Mouse (Mus musculus) mesoderm, embryonic 11.5 days (tissue): ENCODE measurements around the gene H2-Ke6.

ENCODE experiments used
- DNase-seq: peaks from one replicate; pipeline ENCODE4 v3.0.0-alpha.2; 2012; ENCODE audit warnings: low read depth, low spot score

The H2-Ke6 gene

DNA sequence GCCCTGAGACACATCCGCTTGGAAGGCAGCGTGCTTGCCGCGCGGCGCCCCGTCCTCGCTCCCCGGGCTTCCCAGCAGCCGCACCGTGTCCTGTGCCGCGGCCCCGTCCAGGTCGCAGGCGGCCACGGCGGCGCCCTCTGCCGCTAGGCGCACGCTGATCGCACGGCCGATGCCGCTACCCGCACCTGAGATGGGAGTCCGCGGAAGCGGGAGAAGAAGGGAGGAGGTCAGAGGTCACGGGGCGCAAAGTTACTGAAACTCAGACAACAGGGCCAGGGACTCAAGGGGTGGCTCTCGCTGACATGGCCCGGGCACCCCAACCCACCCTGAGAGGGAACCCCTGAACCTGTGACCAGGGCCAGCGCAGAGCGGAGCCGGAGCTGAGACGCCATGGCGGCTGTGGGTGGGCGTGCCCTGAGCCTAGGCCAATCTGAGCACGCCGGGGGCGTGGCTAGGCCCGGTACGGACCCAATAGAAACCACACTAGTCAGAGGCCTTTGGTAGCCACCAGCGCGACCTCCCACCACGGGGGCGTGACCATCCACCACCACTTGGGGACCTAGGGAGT lies at the start of gene H2-Ke6:
Gene H2-Ke6 (minus strand): TSS at position 405 of the 568 bp plus-strand sequence.
- DNase-seq = peak; percentile 97

DNA sequence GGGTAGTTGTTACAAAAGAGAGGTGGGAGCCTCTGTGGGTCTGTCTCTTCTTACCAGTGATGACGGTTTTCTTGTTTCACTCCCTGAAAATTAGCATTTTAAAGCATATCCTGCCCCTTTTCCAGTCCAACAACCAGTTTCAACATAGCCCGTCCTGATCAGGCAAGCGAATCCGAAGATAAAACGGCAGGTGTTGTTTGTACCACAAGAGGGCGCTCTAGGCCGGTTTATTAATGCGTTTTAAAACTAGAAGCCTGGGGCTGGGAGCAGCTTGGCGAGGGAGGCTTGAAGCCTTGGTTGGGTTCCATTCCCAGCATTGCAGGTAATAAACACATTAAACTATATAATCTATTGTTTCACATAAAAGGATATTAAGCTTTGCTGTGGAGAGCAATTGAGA lies 49.7 kb upstream of the H2-Ke6 start:
- DNase-seq = peak; percentile 84

DNA sequence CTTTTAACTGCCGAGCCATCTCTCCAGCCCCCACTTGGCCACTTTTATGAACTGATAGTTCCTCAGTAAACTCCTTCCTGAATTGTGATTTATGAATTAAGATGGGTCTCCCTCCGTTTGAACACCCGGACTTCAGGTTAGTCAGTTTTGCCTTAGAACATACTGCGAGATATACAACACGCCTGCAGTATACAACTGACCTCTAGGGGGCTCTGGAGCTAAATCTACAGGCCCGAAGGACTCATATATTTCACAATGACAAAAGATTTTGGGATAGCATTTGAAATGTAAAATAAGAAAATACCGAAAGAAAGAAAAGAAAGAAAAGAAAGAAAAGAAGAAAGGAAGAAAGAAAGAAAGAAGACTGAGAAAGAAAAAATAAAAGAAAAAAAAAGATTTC lies 47.4 kb upstream of the H2-Ke6 start:
- peak; percentile 72 for DNase-seq

DNA sequence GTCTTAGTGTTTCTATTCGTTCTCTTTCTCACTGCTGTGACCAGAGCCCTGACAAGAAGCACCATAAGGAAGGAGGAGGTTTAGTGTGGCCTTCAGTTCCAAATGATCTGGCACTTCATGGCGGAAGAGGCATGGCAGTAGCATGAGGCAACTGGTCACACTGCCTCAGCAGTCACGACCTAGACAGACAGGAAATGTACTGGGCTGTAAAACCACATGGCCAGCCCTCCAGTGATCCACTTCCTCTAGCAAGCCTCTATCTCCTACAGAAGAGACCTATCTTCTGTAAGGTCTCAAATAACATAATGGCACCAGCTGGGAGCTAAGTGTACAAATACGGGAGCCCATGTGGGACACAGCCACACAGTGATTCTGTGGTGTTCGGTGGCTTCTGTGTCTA lies 44.2 kb upstream of the H2-Ke6 start:
- DNase-seq = no peak

DNA sequence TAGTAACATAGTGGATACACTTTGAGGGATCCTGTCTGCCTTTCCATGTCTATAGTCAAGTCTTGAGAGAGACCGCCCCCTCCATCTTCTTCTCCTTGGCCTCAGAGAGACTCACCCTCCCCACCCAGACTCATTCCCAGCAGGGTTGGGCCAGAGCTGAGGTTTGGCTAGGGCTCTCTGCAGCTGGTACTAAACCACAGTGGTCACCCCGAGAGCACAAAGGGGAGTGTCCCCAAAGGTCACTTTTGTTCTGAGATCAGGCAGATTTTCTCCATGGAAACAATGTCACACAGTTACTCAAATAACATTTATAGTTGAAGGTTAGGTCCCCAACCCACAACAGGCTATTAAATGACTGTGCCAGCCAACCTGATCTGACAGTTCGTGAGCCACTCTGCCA lies 41.0 kb upstream of the H2-Ke6 start:
- no peak for DNase-seq

DNA sequence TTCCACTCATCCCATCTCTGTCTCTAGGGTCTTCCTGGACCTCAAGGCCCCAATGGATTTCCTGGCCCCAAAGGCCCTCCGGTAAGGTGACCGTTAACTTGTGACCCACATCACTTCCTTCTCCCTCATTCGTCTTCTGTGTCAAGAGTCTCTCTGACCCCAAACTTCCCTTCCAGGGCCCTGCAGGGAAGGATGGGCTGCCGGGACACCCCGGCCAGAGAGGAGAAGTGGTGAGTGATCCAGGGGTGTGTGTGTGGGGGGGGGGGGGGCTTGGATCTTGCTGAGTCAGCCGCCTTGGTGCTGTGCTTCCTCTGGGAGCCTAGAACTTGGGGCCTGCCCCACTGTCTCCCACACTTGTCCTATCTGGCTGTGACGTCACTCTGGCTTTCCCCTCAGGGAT lies 29.4 kb upstream of the H2-Ke6 start:
- DNase-seq = no peak

DNA sequence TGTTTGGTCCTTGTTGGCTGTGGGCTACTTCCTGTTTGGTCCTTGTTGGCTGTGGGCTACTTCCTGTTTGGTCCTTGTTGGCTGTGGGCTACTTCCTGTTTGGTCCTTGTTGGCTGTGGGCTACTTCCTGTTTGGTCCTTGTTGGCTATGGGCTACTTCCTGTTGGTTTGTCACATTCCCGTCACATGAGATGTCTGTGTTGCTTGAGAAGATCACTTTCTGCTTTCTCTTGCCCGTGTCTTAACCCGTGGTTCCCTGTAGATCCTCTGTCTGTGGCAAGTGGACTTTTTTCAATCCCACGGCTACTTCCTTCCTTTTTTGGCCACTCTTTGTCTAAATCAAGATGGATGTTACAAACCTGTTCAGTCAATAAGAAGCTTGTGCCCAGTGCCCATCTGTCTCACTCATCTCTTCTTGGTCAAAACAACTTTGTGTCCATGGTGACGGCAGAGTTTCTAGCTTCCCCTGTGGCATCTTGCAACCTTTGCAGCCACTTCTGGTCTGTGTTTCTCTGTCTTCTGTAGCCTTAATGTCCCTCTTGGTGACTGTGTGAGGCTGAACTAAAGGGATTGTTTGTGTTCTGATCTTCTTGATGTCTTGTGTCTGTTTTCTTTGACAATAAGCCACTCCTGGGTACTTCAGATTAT lies 19.7 kb upstream of the H2-Ke6 start:
- DNase-seq = no peak

DNA sequence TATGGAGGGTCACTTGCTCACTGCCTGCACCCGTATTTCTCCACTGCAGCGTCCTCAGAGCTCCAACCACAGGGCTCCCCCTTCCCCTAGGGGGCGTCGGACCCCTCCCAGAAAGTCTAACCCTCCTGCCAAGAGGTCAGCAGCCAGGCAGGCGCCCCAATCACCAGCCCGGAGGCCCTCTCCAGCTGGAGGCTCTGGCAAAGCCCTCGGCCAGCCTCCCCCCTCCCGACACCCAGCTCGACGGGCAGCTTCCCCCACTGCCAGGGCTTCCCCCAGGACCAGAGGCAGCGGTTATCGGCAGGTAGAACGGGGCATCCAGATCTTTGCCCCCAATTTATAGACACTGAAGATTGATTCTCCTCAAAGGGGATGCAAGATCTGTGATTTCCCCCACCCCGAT lies 18.1 kb upstream of the H2-Ke6 start:
- no peak for DNase-seq

DNA sequence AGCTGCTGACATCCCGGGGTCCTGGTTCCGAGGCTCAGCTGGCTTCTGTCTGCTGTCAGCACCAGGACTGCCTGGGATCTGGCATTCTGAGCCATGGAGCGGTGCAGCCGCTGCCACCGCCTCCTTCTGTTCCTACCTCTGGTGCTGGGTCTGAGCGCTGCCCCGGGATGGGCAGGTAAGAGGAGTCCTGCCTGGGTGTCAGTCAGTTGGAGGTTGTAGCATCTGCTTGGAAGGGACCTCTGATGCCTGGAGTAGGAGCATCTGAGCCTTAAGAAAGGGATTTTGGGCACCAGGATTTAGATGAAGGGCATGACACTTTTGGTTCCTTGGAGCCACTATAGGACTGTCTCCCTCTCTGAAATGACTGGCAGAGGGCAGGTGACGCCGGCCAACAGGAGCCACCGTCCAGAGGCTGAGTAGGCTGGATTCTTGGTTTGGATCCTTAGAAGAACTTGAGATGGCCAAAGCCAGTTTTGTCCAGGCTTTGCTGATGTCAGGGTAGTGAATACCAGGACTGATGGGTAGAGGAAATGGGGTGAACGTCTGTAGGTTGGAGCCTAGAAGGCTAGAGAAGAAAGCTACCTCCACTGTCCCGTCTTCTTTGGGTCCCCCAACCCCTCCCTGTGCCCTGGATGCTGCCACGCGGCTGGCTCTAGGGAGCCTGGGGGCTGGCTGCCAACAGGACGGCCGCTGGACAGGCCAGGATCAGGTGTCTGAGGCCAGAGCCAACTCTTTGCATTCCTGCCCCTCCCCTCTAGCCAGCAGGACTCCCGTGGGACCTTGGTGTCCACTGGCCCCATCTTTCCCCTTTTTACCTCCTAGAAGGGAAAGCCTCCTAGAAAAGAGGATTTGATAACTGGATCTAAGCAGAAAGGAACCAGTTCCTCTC lies 11.9 kb upstream of the H2-Ke6 start:
- DNase-seq = no peak

DNA sequence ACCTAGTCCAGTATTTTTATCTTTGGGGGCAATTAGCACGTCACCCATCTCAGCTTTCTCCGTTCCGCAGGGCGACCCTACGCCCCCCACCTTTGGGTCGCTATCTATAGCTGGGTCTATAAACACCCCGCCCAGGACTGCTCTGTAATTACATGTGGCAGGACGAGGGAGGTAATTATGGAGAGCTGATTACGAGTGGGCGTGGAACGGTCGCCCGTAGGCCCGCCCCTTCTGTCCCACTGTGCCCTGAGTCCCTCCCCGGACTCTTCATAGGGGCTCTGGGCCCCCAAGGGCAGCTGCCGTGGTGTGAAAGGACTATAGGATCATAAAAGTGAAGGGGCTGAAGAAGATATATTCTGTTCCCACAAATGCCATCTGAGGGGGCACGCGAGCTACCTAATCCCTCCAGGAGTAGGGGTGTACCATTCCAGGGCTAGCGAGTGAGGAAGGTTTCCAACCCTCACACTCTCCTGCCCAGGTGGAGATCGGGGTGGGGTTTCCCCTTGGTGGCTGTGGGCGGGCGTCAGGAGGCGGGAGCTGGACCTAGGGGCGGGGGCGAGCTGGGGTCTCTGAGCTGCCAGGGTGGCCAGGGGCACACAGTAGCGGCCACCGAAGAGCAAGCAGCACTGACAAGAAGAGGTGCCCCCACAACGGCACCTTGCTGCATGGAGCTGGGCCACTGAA lies 11.2 kb upstream of the H2-Ke6 start, which contains the start of gene Col11a2:
Gene Col11a2 (plus strand): TSS at position 560 of the 684 bp plus-strand sequence.
- no peak for DNase-seq

DNA sequence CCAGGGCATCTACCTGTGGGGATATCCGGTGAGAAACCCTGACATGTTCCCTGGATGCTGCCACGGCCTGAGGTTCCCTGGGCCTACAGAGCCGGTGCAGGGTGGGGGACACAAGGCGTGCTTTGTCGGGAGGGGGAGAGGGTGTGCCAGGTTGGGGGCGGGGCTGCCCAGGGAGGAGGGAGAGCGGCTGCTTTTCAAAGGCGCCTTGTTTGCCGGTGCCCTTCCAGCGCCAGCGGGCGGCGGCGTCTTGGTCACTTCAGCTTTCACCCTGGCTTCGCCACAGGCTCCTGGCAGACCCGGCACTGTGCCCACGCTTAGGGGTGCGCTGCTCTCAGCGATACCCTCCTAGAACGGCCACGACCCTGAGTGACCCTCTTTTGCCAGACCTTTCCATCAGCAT lies 10.6 kb upstream of the H2-Ke6 start:
- DNase-seq = no peak

DNA sequence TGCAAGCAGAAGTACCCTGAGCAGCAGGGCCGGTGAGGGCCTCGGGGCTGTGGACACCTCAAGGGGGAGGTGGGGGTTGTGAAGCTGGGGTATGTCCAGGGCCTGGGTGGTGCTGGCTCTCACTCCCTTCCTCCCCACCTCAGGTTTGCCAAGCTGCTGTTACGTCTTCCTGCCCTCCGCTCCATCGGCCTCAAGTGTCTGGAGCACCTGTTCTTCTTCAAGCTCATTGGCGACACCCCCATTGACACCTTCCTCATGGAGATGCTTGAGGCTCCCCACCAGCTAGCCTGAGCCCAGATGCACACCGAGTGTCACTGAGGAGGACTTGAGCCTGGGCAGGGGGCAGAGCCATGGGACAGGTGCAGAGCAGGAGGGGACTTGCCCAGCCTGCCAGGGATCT lies 9.4 kb upstream of the H2-Ke6 start:
- DNase-seq = no peak

DNA sequence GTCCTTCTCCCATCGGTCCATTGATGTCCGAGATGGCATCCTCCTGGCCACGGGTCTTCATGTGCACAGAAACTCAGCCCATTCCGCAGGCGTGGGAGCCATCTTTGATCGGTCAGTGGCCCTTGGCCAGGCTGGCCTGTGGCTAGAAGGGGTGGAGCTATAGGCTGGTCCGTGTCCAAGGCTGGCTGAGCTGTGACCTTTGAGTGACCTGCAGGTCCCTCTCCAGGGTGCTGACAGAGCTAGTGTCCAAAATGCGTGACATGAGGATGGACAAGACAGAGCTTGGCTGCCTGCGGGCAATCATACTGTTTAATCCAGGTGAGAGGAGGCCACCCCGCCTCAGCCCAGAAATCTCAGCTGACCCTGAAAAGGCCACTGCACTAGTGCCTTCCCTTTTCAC lies 8.8 kb upstream of the H2-Ke6 start:
- DNase-seq = no peak

DNA sequence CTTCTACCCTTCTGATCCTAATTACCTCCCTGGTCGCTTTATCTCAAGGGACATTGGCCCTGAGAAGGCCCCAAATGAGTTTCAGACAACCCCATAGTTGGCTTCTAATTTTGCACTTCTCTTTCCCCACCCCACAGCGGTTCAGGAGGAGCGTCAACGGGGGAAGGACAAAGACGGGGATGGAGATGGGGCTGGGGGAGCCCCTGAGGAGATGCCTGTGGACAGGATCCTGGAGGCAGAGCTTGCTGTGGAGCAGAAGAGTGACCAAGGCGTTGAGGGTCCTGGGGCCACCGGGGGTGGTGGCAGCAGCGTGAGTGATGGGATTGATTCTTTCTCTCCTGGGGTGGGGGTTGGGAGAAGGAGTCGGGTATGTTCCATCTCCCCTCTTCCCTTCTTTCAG lies 7.7 kb upstream of the H2-Ke6 start:
- no peak for DNase-seq

DNA sequence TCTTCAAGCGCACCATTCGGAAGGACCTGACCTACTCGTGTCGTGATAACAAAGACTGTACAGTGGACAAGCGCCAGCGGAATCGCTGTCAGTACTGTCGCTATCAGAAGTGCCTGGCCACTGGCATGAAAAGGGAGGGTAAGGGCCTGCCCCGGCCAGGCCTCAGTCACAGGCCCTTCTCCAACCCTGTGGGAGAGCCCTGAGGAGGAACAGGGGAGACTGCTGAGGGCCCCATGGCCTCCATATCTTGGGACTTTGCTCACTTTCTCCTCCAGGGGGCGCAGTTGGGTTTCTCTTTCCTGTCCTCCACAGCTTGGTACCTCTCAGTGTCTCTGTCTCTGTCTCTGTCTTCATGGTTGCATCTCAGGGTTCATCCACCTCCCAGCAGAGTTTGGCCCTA lies 6.2 kb upstream of the H2-Ke6 start:
- DNase-seq = peak; percentile 67

DNA sequence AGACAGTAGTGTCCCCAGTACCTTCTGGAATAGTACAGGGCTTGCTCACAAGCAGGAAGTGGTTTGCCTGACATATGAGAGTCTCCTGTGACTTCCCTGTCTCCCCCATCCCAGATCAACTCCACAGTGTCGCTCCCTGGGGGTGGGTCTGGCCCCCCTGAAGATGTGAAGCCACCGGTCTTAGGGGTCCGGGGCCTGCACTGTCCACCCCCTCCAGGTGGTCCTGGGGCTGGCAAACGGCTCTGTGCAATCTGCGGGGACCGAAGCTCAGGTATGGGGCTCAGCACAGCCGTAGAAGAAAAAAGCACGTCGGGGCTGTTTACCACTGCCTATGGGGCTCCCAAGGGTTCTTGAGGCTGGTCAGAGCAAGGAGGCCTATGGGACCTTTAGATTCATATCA lies 5.6 kb upstream of the H2-Ke6 start:
- no peak for DNase-seq

DNA sequence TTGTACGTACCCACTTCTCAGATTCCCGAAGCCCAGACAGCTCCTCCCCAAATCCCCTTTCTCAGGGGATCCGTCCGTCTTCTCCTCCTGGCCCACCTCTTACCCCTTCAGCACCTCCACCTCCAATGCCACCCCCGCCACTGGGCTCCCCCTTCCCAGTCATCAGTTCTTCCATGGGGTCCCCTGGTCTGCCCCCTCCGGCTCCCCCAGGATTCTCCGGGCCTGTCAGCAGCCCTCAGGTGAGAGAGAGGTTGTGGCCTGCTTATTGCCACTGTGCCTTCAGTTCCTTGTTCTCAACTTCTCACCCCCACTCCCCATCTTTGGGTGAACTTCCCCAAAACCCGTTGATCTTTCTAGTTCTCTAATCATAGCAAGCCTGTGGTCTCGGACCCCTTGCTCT lies 4.9 kb upstream of the H2-Ke6 start:
- no peak for DNase-seq

DNA sequence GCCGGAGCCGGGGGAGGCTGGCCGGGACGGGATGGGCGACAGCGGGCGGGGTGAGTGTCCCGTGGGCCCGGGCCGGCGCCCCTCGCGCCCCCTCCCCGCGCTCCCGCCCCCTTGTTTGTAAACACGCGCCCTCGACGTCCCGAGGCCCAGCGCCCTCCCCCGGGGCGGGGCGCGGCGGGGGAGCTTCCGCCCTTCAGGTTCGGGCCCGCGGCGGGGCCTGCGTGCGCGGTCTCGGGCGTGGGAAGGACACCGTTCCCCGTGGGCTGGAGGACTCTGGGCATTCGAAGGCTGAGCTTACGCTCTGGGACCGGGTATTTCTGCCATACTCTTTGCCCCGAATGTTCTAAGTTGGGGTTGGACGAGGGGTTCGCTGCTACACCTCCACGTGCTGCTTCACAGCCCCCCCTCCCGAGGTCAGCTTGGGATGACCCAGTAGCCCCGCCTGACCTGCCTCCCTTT lies 4.3 kb upstream of the H2-Ke6 start:
- peak; percentile 57 for DNase-seq

DNA sequence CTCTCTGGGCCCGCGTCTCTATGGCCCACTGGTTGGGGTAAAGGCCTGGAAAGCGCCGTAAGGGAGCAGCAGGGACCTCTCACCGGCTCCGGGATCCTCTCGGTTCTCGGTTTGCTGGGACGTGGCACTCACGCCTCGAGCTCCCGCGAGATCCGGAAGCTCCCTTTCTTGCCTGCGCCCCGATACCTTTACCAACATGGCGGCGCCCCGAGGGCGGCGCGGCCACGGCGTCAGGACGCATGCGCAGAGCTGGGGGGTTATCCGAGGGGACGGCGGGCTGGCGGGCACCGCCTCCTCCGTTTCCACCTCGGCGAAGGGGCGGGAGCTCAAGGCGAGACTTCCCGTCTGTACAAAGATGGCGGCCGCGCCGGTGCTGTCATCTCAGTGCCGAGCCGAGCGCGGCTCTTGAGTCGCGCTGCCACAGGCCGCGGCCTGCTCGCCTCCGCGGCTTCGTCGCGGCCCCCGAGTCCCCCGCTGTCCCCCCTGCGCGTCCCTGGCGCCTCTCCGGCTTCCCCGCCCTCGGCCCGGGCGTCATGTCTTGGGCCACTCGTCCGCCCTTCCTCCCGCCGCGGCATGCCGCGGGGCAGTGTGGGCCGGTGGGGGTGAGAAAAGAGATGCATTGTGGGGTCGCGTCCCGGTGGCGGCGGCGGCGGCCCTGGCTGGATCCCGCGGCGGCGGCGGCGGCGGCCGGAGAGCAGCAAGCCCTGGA lies 3.8 kb upstream of the H2-Ke6 start, which contains the start of the genes Slc39a7 and Rxrb:
Gene Slc39a7 (minus strand): TSS at position 218 of the 709 bp plus-strand sequence.
Gene Rxrb (plus strand): TSS at position 348 of the 709 bp plus-strand sequence.
- DNase-seq = peak; percentile 100

DNA sequence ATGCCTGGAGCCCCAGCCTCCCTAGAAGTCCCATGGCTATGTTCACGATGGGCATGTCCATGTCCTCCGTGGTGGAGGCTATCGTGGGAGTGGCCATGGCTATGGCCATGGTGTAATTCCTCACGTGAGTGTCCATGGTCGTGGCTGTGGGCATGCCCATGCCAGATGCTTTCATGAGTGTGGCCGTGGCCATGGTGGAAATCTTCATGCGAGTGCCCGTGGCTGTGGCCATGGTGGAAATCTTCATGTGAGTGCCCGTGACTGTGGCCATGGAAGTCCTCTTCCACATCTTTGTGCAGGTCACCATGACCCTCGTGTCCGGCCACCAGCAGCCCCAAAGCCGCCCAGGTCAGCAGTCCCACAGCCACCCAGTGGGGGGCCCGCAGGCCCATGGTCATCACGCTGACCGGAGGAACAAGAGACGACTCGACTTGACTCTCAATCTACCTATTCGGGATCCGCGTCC lies 3.0 kb upstream of the H2-Ke6 start:
- DNase-seq = no peak
